Mouse (Mus musculus): Measurements from ENCODE around the gene Styk1. TPM values are rescaled to one million over a fixed set of nuclear protein-coding genes. Genes with fewer than 3 reads are reported as not detected.

Gene Styk1
- polyA plus RNA-seq (2012; rRNA removed), result 38.2 and 46.8 TPM in 2 replicates

GRCm38 (mm10) chr6:131353352-131353919 lies at the start of gene Styk1:
Gene Styk1 (minus strand): TSS chr6:131353597.

GRCm38 (mm10) chr6:131388040-131389021 lies 34.9 kb upstream of the Styk1 start, which contains the start of gene Ybx3:
Gene Ybx3 (minus strand): TSS chr6:131388476.

GRCm38 (mm10) chr6:131292991-131293788 lies 60.2 kb downstream of the Styk1 start, which contains the start of gene Magohb:
Gene Magohb (minus strand): TSS chr6:131293244.

Other genes with a start within 250 kb of the Styk1 start
- gene Klra2, start 106.2 kb downstream of the Styk1 start, polyA plus RNA-seq (2012; rRNA removed), result 0.08 TPM in 1 of 2 replicates, not detected in the other
- gene Magohb, start 60.4 kb downstream of the Styk1 start, polyA plus RNA-seq (2012; rRNA removed), result 0.27 and 0.81 TPM in 2 replicates
- 274 and 301 TPM in 2 replicates for gene Ybx3, start 34.9 kb upstream of the Styk1 start, polyA plus RNA-seq (2012; rRNA removed)
- gene 5430401F13Rik, start 132.8 kb upstream of the Styk1 start, polyA plus RNA-seq (2012; rRNA removed), result not detected in 2 replicates
- gene Gm6619, start 132.8 kb upstream of the Styk1 start, polyA plus RNA-seq (2012; rRNA removed), result not detected in 2 replicates

Measured in colon, adult 2 months (tissue).